Mouse (Mus musculus): ENCODE results near the gene Phrf1. TPM values are rescaled to one million over a fixed set of nuclear protein-coding genes. Genes with fewer than 3 reads are reported as not detected.
"Not testable (repeated sequence)": the region's sequence is repeated elsewhere in the genome, so short reads cannot be mapped to it uniquely, and the experiment has no call there.

Gene Phrf1
- polyA plus RNA-seq, 1 experiment from 2014 or later, result 68.6 TPM

DNA sequence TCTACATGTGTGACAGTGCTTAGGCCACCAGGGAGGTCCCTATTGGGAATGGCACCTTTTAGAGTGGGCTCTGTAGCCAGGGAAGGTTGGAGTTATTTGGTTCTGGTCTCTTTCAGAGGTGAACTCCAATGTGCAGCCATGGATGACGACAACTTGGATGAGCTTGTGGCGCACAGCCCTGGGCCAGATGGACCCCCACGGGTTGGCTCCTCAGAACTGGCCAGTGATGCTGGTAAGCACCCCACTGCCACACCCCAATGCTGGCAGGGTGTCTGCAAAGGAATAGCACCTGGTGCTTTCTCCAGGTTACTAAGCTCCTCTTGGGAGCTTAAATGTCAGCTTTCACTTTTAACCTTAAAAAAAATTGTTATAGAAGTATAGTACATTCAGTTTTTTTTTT, 2.5 kb downstream of the Phrf1 start:
- in situ Hi-C loops (cut with MboI; ENCODE audit: low pct_unique_long_range_greater_than_20kb), result no loop called here
- no peak for TF ChIP-seq CTCF (IDR thresholded peaks at IDR 0.05)
- CTCF ChIA-PET, result no interaction called here
- no peak for DNase-seq (ENCODE audit: low read depth, low spot score)
- H3K27me3 ChIP-seq, result no peaks in the 10 kb centered on the region
- POLR2A ChIA-PET, result interaction anchor here (1.3 kb wide), 1 partner anchor 10 kb away, joined by 3 read pairs; no protein-coding TSS in a partner anchor
- ATAC-seq, result no peak

DNA sequence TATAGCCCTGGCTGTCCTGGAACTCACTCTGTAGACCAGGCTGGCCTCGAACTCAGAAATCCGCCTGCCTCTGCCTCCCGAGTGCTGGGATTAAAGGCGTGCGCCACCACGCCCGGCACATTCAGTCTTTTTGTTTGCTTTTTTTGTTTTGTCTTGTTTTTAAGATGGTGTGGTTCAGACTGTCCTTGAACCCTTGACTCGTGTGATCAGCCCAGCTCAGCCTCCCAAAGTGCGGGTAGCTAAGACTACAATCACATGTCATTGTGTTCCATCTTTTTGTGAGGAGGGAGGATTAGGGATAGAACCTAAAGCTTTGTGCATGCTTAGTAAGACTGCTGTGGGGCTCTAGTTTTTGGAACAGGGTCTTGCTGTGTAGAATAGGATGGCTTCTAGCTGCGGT, 3.0 kb downstream of the Phrf1 start:
- no peak for DNase-seq (ENCODE audit: low read depth, low spot score)
- no peak for TF ChIP-seq CTCF (IDR thresholded peaks at IDR 0.05)
- no peaks in the 10 kb centered on the region for H3K27me3 ChIP-seq
- ATAC-seq, result no peak
- in situ Hi-C loops (cut with MboI; ENCODE audit: low pct_unique_long_range_greater_than_20kb), result no loop called here
- ChIA-PET CTCF (no interaction called here), POLR2A (interaction anchor here (1.3 kb wide), 1 partner anchor 11 kb away, joined by 3 read pairs; no protein-coding TSS in a partner anchor)

DNA sequence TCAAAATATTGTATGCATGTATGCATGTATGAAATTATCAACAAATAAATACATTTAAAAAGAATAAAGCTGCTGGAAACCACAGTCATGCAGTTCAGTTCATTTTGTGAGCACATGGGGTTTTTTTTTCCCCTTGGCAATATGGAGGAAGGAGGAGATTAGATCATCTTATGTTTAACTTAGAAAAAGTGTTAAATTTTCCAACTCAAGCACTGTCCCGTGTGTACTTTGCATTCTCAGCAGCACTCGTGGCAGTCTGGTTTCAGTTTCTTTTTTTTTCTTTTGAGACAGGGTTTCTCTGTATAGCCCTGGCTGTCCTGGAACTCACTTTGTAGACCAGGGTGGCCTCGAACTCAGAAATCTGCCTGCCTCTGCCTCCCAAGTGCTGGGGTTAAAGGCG, 21.9 kb downstream of the Phrf1 start:
- POLR2A ChIA-PET; DNase-seq (ENCODE audit: low read depth, low spot score); in situ Hi-C loops (cut with MboI; ENCODE audit: low pct_unique_long_range_greater_than_20kb); ATAC-seq; H3K27me3 ChIP-seq: not testable (repeated sequence)
- CTCF ChIA-PET, result interaction anchor here (1.2 kb wide), 1 partner anchor 17 kb away, joined by 3 read pairs; no protein-coding TSS in a partner anchor

DNA sequence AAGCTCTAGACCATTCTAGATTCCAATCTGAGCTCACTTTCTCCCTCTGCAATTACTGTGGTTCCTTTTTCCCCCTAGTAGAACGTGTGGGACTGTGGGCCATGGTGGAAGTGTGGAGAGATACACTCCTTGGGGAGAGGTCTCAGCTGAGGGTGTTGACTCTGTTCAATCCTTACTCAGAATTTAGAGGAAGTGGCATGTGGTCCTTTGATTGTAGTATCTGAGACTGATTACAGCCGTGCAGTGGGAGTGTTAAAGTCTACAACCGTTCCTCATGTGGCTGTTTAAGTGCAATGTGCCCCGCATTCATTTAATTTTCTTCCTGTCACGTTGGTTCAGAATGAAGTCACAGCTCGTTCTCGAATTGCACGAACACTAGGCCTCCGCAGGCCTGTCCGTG, 27.6 kb downstream of the Phrf1 start:
- ChIA-PET CTCF (no interaction called here), POLR2A (no interaction called here)
- DNase-seq (ENCODE audit: low read depth, low spot score), result no peak
- in situ Hi-C loops (cut with MboI; ENCODE audit: low pct_unique_long_range_greater_than_20kb), result no loop called here
- H3K27me3 ChIP-seq, result no peaks in the 10 kb centered on the region
- no peak for TF ChIP-seq CTCF (IDR thresholded peaks at IDR 0.05)
- ATAC-seq, result no peak

DNA sequence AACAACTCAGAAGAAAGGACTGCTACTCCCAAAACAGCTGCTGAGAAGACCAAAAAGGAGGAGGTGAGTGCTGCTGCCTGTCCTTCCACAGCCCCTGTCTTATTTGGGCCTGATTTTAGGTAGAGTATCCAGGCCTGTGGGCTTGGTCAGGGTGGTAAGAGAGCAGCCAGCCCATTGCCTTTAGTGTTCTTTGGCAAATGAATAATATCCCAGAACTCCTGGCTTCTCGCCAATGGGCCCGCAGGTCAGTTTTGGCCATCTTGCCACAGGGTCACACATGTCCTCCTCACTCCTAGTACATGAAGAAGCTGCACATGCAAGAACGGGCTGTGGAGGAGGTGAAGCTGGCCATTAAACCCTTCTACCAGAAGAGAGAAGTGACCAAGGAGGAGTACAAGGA, 32.9 kb downstream of the Phrf1 start:
- ATAC-seq (no peak), DNase-seq (ENCODE audit: low read depth, low spot score) (no peak)
- POLR2A ChIA-PET, result no interaction called here
- in situ Hi-C loops (cut with MboI; ENCODE audit: low pct_unique_long_range_greater_than_20kb), result no loop called here
- no peak for TF ChIP-seq CTCF (IDR thresholded peaks at IDR 0.05)
- CTCF ChIA-PET, result interaction anchor here (1.0 to 1.9 kb wide), 4 partner anchors 9 to 102 kb away, joined by 3 to 6 read pairs (median 4); no protein-coding TSS in a partner anchor
- no peaks in the 10 kb centered on the region for H3K27me3 ChIP-seq

DNA sequence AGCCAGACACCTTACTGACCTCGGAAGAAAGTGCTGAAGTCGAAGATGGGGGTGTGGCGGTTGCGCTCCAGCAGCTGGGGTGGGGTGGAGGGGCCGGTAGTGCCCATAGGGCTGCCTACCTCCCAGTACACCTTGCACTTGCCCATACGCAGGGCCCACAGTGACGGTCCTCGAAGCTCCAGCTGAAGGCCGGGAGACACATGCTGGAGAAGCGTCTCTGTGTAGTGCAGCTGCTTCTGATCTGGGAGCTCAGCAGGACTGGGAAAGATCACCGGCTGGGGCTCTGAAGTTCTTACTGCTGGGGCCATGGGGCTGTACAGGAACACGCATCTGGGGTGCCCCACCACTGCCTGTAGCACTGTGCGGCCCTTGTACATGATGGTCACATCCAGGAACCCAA, 35.1 kb downstream of the Phrf1 start:
- DNase-seq (ENCODE audit: low read depth, low spot score) (no peak), ATAC-seq (no peak)
- in situ Hi-C loops (cut with MboI; ENCODE audit: low pct_unique_long_range_greater_than_20kb), result no loop called here
- CTCF ChIA-PET, result interaction anchor here (0.8 to 1.8 kb wide), 3 partner anchors 9 to 52 kb away, joined by 3 to 6 read pairs (median 3); no protein-coding TSS in a partner anchor
- H3K27me3 ChIP-seq, result no peaks in the 10 kb centered on the region
- TF ChIP-seq CTCF (IDR thresholded peaks at IDR 0.05), result no peak
- POLR2A ChIA-PET, result no interaction called here

DNA sequence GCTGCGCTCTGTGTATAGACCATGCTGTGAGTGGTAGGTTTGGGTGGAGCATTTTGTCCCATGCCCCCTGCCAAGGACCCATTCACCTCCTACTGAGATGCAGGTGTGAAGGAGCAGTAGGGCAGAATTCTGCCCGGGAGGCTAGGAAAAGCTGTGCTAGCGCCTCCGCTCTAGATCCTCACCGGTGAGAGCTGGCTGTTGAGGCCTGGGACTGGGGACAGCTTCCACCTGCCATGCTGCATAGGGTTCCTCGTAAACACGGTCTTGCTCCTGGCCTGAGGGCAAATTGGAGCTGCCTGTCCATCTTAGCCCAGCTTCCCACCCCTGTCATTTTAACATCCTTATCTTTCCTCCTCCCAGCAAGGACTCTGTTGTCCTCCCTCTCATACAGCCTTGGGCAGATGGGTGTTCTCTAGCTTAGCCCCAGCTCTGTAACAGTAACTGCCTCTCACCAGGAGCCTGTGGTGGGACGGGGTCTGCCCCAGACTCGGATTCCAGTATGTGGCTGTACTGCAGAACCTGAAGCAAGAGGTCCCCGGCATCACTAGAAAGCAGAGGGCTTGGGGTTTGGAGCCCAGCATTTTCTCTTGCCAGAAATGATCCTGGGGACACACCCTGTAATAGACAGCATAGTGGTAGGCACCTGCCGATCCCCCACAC, 35.6 kb downstream of the Phrf1 start:
- H3K27me3 ChIP-seq, result no peaks in the 10 kb centered on the region
- DNase-seq (ENCODE audit: low read depth, low spot score) (no peak), ATAC-seq (no peak)
- in situ Hi-C loops (cut with MboI; ENCODE audit: low pct_unique_long_range_greater_than_20kb), result no loop called here
- ChIA-PET CTCF (interaction anchor here (0.8 to 1.8 kb wide), 3 partner anchors 10 to 51 kb away, joined by 3 to 6 read pairs (median 3); no protein-coding TSS in a partner anchor), POLR2A (interaction anchor here (0.6 kb wide), 1 partner anchor 70 kb away, joined by 3 read pairs; no protein-coding TSS in a partner anchor)
- TF ChIP-seq CTCF (IDR thresholded peaks at IDR 0.05), result no peak

DNA sequence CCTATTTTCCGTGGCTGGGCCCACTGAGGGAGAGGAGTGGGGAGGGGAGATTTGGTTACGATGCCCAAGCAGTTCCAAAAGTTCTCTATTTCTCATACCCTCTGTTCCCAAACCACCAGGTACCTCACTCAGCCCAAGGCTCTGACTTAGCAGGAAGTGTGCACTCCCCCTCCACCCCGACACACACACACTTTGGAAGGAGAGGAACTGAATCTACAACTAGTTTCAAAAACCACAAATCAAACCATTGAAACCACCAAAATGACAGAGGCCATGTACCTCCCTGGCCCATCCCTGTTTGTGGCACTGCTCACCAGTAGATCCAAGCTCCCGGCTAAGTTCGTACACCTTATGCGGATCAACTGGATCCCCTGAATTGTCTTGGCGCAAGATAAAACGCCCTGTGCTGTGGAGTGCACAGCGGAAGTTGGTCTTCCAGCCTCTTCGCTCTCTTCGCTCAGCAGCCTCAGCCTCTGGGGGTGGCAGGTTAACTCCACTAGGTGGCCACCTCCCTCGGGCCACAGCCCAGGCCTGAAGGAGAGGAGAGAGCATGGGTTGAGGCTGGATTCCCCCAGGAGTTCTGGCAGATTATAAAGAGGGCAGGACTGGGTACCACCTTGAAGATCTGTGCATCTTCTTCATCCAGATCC, 36.3 kb downstream of the Phrf1 start:
- ATAC-seq, result peak; percentile 29
- in situ Hi-C loops (cut with MboI; ENCODE audit: low pct_unique_long_range_greater_than_20kb), result loop anchor here (5.0 kb wide), 1 partner anchor 52 kb away; no protein-coding TSS in a partner anchor
- no peak for DNase-seq (ENCODE audit: low read depth, low spot score)
- TF ChIP-seq CTCF (IDR thresholded peaks at IDR 0.05), result no peak
- ChIA-PET POLR2A (interaction anchor here (0.6 kb wide), 1 partner anchor 69 kb away, joined by 3 read pairs; no protein-coding TSS in a partner anchor), CTCF (interaction anchor here (1.8 kb wide), 1 partner anchor 31 kb away, joined by 6 read pairs; no protein-coding TSS in a partner anchor)
- no peaks in the 10 kb centered on the region for H3K27me3 ChIP-seq

DNA sequence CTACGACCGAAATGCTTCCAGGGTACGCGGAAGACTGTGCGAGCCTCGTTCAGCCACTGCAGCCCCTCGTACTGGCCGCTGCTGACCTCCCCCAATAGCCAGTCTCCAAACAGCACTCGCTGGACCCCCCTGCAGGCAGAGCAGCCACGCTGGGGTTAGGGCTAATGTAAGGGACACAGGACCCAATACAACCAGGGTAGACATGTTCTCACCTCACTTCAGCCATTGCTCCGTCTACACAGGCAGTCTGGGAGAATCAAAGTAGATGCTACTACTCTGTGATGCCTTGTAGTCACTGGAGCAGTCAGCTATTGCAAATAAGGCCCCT, 36.8 kb downstream of the Phrf1 start:
- in situ Hi-C loops (cut with MboI; ENCODE audit: low pct_unique_long_range_greater_than_20kb), result loop anchor here (5.0 kb wide), 1 partner anchor 52 kb away; no protein-coding TSS in a partner anchor
- DNase-seq (ENCODE audit: low read depth, low spot score), result no peak
- ATAC-seq, result peak; percentile 9
- no peak for TF ChIP-seq CTCF (IDR thresholded peaks at IDR 0.05)
- ChIA-PET CTCF (no interaction called here), POLR2A (interaction anchor here (1.7 kb wide), 1 partner anchor 15 kb away, joined by 4 read pairs; no protein-coding TSS in a partner anchor)
- H3K27me3 ChIP-seq, result no peaks in the 10 kb centered on the region

DNA sequence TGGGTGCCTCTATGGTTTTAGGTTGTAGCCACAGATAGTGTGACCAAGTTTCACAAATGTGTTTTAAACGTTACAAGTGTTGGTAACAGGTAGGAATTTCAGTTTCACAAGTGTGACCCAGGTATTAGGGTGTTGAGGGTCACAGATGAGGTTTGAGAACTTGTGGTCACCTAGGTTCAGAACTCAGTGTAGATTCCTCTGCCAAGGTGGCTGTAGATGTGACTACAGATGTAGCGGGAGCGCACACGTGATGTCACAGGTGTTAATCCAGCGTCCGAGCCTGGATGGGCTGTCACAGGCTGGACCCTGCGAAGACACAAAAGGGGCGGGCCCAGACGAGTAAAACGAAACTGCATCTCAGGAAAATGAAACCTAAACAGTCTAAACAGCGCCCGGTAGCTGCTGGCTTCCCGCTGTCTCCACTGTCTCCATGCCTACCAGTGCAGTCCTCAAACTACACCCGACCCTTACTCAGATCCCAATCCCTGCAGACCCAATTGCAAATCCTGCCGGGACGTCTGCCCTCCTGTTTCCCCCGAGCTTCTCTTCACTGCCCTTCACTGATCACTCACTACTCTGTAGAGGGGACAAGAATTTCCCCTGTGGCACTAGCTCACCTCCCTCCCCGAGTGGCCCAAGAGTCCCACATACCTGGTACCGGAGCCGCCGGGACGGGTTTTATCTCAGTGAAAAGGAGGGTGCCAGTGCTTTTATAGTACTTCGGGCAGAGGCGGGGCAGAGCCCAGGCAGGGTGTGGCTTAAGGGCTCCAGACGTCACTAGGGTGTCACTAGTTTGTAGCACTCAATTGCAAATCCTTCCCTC, 37.4 kb downstream of the Phrf1 start, which contains the start of gene Irf7:
Gene Irf7 (minus strand): TSS at position 743 of the 823 bp plus-strand sequence.
- ChIA-PET CTCF (no interaction called here), POLR2A (interaction anchor here (0.9 to 1.8 kb wide), 3 partner anchors 11 to 14 kb away, joined by 3 to 5 read pairs (median 4); no protein-coding TSS in a partner anchor)
- no peaks in the 10 kb centered on the region for H3K27me3 ChIP-seq
- no peak for TF ChIP-seq CTCF (IDR thresholded peaks at IDR 0.05)
- ATAC-seq (peak; percentile 66), DNase-seq (ENCODE audit: low read depth, low spot score) (no peak)
- in situ Hi-C loops (cut with MboI; ENCODE audit: low pct_unique_long_range_greater_than_20kb), result loop anchor here (5.0 kb wide), 1 partner anchor 51 kb away; no protein-coding TSS in a partner anchor
